Mouse (Mus musculus) lung, postnatal 14 days (tissue): ENCODE measurements around the gene Eno4.

Experiments used
- DNase-seq: peaks from one replicate; pipeline ENCODE4 v3.0.0; 2021

Gene Eno4

DNA sequence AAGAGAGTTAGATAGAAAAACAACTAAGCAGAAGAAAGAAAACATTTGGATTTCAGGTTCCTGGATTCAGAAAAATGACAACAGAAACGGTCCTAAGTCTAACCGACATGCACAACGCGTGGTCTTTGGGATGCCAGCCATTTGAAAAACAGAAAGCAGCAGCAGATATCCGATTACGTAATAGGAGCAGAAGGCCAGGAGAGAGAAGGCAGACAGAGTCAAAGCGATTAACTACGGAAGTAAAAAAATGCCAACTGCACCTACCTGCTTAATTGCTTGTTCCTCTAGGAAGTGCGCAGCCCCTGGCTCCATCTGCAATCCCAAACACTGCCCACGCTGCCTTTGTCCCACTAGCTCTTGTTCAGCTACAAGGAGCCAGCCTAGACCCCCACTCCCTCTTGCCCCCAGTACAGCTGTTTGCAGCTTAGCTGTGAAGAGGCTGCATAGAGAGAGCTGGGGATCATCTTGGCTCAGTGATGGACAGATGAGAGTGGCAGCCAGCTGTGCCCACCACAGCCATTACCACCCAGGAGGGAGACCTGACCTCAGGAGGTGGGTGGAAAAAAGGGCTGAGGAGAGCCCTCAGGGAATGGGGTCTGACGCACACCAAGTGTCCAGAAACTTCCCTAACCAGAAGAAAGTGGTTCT lies 32.1 kb downstream of the Eno4 start:
- no peak for DNase-seq

GRCm38 (mm10) chr19:58978401-58979171 lies 35.4 kb downstream of the Eno4 start:
- DNase-seq: no peak

DNA sequence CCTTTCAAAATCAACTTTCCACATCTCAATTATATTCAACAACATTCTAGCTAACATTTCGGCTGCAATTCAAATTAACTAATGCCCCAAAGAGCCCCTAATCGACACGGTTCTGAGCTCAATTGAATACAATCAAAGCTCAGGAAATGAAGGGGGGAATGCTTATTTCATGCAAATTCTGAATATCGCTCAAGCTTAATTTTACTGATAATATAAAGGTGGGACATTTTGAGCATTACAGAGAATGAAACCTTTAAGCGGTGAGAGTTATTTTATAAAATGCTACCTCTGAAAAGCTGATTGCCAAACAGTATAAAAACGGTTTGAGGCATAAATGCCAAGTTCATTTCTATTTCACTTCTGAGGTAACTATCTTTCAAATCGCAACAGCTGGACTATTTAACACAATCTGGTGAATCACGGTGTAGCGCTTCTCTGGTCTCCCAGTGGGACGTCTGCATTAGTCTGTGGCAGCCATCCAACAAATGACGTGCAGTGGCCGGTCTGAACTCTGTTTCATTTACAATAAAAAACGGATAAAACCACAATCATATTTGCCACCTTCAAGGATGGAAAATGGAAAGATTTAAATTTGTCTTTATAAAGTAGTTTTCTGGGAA lies 36.3 kb downstream of the Eno4 start:
- DNase-seq: peak; percentile 17

GRCm38 (mm10) chr19:58980056-58980440 lies 36.8 kb downstream of the Eno4 start:
- no peak for DNase-seq

DNA sequence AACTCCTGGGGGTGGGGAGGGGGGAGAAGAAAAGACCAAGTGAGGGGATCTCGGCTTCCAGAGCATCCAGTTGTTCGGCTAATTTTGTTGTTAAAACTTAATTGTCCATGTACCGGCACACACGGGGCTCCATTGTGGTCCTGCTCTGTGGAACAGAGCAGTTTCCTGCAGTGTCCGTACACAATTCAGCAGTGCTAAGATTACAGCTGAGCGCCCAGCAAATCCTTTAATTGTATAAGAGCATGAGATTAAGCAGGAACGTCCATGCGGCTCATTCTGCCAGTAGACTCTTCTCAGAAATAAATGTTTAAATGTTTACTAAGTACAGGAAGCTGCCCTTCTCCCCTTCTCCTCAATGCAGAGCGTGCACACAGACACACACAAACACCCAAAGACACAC lies 38.3 kb downstream of the Eno4 start:
- no peak for DNase-seq

- no peak for DNase-seq
Observed at GRCm38 (mm10) chr19:59002827-59003226, 59.6 kb downstream of the Eno4 start.

- DNase-seq: no peak
Observed at GRCm38 (mm10) chr19:59006577-59007340, 63.5 kb downstream of the Eno4 start.

GRCm38 (mm10) chr19:59010802-59011201 lies 67.6 kb downstream of the Eno4 start:
- no peak for DNase-seq
